Mouse (Mus musculus): ENCODE measurements around the gene P2rx3. TPM values are rescaled to one million over a fixed set of nuclear protein-coding genes. Genes with fewer than 3 reads are reported as not detected.
A peak's percentile ranks its signal among the peaks of the same experiment; 100 is the strongest.

P2rx3 gene
- total RNA-seq (2021), result 1 to 10 TPM; 1.0 to 1.4 TPM

- intact Hi-C loops (cut with DNase I), result loop anchor here (10.0 kb wide), 1 partner anchor 203 kb away; the partner anchor contains the start of gene Slc43a1
- DNase-seq, result peak; percentile 91
Observed at GRCm38 (mm10) chr2:85037047-85038026, at the start of gene P2rx3, which contains the start of gene Ssrp1. Gene P2rx3 (minus strand): TSS chr2:85037462. Gene Ssrp1 (plus strand): TSS chr2:85037234.

GRCm38 (mm10) chr2:85073751-85074150 is 36.5 kb upstream of the P2rx3 start:
- intact Hi-C loops (cut with DNase I), result no loop called here
- DNase-seq, result no peak

- intact Hi-C loops (cut with DNase I), result no loop called here
Observed at GRCm38 (mm10) chr2:85071921-85072320, 34.7 kb upstream of the P2rx3 start.

GRCm38 (mm10) chr2:85070086-85070485 is 32.8 kb upstream of the P2rx3 start:
- intact Hi-C loops (cut with DNase I), result no loop called here
- no peak for DNase-seq

More at GRCm38 (mm10) chr2:85071921-85072320, 34.7 kb upstream of the P2rx3 start:
- DNase-seq, result no peak

GRCm38 (mm10) chr2:85068626-85069025 is 31.4 kb upstream of the P2rx3 start:
- intact Hi-C loops (cut with DNase I), result no loop called here
- no peak for DNase-seq

- DNase-seq, result peak; percentile 21
- intact Hi-C loops (cut with DNase I), result no loop called here
Observed at GRCm38 (mm10) chr2:85067903-85068625, 30.8 kb upstream of the P2rx3 start.

GRCm38 (mm10) chr2:85066937-85067336 is 29.7 kb upstream of the P2rx3 start:
- no peak for DNase-seq
- intact Hi-C loops (cut with DNase I), result no loop called here

- intact Hi-C loops (cut with DNase I), result no loop called here
- no peak for DNase-seq
Observed at GRCm38 (mm10) chr2:85065141-85065875, 28.0 kb upstream of the P2rx3 start.

GRCm38 (mm10) chr2:85061107-85061541 is 23.9 kb upstream of the P2rx3 start:
- DNase-seq, result peak; percentile 27
- intact Hi-C loops (cut with DNase I), result no loop called here

GRCm38 (mm10) chr2:85060591-85061060 is 23.4 kb upstream of the P2rx3 start:
- intact Hi-C loops (cut with DNase I), result no loop called here
- DNase-seq, result peak; percentile 17

- no peak for DNase-seq
- intact Hi-C loops (cut with DNase I), result no loop called here
Observed at GRCm38 (mm10) chr2:85059677-85060076, 22.4 kb upstream of the P2rx3 start.

- intact Hi-C loops (cut with DNase I), result no loop called here
- no peak for DNase-seq
Observed at GRCm38 (mm10) chr2:85056711-85057110, 19.4 kb upstream of the P2rx3 start.

GRCm38 (mm10) chr2:85053192-85053816 is 16.0 kb upstream of the P2rx3 start:
- intact Hi-C loops (cut with DNase I), result no loop called here
- DNase-seq, result no peak

GRCm38 (mm10) chr2:85050746-85051145 is 13.5 kb upstream of the P2rx3 start:
- intact Hi-C loops (cut with DNase I), result no loop called here
- DNase-seq, result peak; percentile 33

GRCm38 (mm10) chr2:85050001-85050634 is 12.9 kb upstream of the P2rx3 start:
- intact Hi-C loops (cut with DNase I), result no loop called here
- DNase-seq, result peak; percentile 78

GRCm38 (mm10) chr2:85049277-85049676 is 12.0 kb upstream of the P2rx3 start:
- DNase-seq, result peak; percentile 36
- intact Hi-C loops (cut with DNase I), result no loop called here

- intact Hi-C loops (cut with DNase I), result no loop called here
Observed at GRCm38 (mm10) chr2:85048168-85048751, 11.0 kb upstream of the P2rx3 start.

GRCm38 (mm10) chr2:85047596-85048167 is 10.4 kb upstream of the P2rx3 start, which contains the start of gene Tnks1bp1:
Gene Tnks1bp1 (plus strand): TSS chr2:85048022.
- intact Hi-C loops (cut with DNase I), result no loop called here
- peak; percentile 92 for DNase-seq

More at GRCm38 (mm10) chr2:85048168-85048751, 11.0 kb upstream of the P2rx3 start:
- peak; percentile 83 for DNase-seq

- intact Hi-C loops (cut with DNase I), result no loop called here
- no peak for DNase-seq
Observed at GRCm38 (mm10) chr2:85047081-85047480, 9.8 kb upstream of the P2rx3 start.

All from left cerebral cortex, postnatal 4 days (tissue).